Mouse (Mus musculus) gonadal fat pad, adult 2 months (tissue): ENCODE results near the gene Trim47. TPM values are rescaled to one million over a fixed set of nuclear protein-coding genes. Genes with fewer than 3 reads are reported as not detected.

Experiments
- DNase-seq: peaks from one replicate; pipeline ENCODE4 v3.0.0-alpha.2; 2012; ENCODE audit warnings: low read depth
- polyA plus RNA-seq: library from polyadenylated mRNA; depleted of rRNA; stranded (reverse); fragments of >200 nt; gene quantifications from 2 replicates; pipeline ENCODE4 v1.2.3, GENCODE M21; 2012; rRNA removed

The Trim47 gene
- polyA plus RNA-seq, 1 experiment = 35.0 TPM

DNA sequence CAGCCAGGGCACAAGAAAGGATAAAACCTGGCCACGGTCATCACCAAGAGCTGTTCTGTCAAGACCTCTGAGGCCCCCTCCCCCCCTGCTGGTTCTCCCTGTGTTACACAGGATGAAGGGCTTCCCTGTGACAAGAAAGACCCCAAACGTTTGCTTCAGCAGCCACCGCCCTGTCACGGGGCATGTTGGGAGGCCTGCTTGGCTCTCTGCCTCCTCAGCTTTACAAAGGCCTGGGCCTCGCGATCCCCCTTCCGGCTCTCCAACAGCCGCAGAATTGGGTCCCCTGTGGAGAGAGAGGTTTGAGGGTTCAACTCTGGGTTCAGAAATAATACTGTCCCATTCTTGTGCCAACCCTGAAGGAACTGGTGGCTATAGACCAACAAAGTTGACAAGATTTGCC, 64.5 kb downstream of the Trim47 start:
- DNase-seq = no peak

DNA sequence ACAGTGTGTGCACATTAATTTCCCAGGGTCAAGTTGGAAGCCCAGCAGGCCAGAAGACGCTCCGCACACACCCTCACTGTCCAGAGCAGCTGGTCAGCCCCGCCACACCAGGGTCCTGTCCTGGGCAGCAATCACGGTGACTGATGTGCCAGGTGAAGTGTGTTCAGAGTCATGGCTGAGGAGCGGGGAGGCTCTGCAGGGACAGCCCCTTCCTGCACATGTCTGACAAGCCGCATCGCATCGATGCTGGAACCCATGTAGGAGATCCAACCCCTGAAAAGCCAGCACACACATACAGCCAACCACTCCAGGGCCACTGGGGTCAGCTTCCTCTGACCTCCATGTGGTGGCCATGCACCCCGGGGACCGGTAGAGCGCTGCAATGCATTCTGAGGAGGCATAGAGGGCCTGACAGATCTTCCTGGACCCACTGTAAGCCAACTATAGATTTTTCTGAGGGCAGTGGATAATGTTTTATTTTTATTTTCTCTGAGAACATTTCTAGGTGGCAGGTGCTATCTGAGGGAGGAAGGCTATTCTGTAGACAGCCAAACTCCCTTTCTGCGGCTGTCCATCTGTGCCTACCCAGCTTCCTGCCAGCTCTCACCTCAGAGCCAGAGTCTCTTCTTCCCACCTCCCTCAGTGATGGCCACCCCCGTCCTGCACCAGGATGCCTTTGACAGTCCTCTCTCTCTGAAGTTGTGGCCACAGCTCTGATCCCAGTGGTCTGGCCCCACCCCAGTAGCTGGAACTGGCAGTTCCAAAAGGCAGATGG, 65.2 kb downstream of the Trim47 start:
- DNase-seq = no peak

DNA sequence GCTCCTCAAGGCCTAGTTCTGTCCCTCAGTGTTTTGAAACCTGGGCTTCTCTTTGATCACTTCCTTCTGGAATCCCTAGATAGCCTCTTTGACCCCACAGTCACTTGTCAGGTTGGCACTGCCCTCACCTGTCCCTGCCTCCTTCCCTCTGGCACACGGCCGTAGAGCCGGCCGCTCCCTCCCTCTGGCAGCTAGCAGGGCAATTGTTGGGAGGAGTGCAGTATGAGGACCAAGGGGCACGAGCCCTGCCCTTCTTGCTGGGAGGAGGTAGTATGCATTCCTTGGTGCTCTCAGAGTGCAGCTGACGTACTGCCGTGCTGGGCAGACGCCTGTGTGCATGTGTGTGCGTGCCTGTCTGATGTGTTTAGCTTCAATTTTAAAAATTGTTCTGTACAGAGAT, 66.4 kb downstream of the Trim47 start:
- DNase-seq = no peak

DNA sequence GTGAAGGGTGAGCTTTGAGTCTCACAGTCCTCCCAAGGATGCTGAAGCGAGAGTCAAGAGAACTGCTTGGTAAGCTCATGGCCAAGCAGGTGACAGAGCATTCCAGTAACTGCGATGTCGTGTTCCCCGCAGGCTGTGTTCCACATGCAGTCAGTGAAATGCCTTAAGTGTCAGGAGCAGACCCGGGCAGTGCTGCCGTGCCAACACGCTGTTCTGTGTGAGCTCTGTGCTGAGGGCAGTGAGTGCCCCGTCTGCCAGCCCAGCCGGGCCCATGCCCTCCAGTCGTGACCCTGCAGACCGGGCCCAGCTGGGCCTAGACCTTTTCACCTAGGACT, 67.4 kb downstream of the Trim47 start:
- no peak for DNase-seq

DNA sequence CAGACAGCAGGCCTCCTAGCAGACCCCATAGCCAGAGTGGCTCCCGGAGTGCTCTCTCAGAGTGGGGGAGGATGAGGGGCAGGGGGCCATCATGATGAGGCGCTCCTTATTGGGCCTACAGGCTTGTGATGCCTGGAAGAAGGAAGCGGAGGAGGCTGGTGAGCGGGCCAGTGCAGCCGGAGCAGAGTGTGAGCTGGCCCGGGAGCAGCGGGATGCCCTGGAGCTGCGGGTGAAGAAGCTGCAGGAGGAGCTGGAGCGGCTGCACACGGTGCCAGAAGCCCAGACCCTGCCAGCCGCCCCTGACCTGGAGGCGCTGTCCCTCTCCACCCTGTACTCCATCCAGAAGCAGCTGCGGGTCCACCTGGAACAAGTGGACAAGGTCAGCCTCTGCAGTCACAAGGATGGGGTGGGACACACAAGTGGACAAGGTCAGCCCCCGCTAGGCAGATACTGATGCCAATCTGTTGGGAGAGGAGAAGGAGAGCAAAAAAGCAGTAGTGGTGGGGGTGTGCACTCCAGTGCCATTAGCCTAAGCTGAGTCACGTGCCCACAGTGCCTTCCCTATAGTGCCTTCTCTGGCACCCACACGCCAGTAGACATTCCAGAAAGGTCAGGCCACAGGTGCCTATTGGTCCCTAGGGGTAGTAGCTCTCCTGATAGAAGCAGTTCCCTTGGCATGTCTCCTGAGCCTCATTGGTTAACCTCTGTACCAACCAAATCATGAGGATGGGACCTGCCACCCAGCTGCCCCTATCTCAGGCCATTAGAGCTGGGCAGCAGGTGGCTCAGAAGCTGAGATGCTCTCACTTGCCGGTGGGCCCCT, 67.9 kb downstream of the Trim47 start:
- DNase-seq = no peak

DNA sequence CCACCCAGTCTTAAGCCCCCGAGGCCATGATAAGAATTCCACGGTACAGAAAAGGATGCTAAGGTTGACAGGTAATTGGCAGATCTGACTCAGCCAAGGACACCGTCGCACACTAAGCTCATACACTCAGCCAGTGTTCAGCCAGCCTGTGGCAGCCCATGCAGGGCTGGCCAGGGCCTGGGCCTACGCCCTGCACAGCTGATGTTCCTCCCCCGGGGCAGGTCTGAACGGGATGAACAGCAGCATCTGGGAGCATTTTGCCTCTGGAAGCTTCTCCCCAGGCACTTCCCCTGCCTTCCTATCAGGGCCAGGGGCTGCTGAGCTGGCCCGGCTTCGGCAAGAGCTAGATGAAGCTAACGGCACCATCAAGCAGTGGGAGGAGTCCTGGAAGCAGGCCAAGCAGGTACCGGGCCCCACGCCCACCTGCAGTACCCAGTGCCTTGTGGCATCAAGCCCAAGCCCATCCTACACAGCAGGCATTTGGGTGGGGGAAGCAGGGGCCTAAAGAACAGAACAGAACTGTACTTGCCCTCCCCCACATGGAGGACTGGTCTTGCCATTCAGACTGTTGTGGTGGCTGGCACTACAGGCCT, 68.9 kb downstream of the Trim47 start:
- DNase-seq = no peak

DNA sequence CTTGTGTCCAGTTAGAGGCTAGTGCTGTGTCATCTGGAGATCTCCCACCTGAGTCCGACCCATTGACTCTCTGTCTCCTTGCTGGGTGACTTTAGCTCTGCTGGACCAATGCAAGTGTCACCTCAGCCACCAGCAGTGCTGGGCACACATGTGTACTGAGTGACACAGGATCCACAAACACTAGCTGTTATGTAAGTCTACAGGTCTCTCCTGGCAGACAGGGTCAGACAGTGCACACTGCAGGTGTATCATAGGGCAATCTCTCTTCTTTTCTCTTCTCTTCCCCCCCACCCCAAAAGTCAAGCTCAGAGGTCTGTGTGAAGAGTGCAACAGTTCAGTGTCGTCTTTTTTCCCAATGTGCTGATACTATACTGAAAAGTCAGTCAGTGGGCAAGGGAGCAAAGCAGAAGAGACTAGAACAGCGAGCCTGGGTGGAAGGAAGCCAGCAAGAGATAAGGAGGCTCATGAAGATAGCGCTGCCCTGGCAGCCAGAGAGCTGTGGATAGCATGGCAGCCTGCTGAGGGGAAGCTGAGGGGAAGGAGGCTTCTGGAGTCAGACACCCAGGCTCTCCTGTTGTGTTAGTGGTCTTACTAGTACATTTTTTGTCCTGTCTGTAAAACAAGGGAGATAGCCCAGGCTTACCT, 69.7 kb downstream of the Trim47 start:
- DNase-seq = no peak

DNA sequence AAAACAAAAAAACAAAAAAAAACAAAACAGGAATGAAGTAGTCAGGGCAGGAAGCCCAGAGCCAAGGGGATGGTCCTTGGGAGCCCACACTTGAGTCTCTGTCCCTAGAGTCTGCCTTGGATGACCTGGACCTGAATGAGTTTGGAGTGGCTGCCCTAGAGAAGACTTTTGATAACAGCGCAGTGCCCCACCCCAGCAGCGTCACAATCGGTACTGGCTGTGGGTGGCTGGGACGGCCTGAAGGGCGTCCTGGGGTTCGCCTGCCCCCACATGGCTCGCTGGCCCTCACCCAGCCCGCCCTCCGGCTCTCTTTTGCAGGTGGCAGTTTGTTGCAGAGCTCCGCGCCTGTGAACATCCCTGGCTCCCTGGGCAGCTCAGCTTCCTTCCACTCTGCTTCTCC, 71.1 kb downstream of the Trim47 start:
- DNase-seq = no peak

Other genes starting within 250 kb of the Trim47 start
- gene Smim5, start 227.2 kb downstream of the Trim47 start, polyA plus RNA-seq = 9.2 and 13.7 TPM in 2 replicates
- 0.86 and 1.5 TPM in 2 replicates for gene Smim6, start 215.2 kb downstream of the Trim47 start, polyA plus RNA-seq
- gene Sap30bp, start 193.9 kb downstream of the Trim47 start, polyA plus RNA-seq = 22.4 and 25.2 TPM in 2 replicates
- gene Recql5, start 193.7 kb downstream of the Trim47 start, polyA plus RNA-seq = 21.5 and 26.4 TPM in 2 replicates
- gene Itgb4, start 152.5 kb downstream of the Trim47 start, polyA plus RNA-seq = 9.3 and 11.0 TPM in 2 replicates
- gene Galk1, start 114.5 kb downstream of the Trim47 start, polyA plus RNA-seq = 46.9 and 47.3 TPM in 2 replicates
- gene H3f3b, start 99.2 kb downstream of the Trim47 start, polyA plus RNA-seq = 147 and 215 TPM in 2 replicates
- gene Unk, start 96.9 kb downstream of the Trim47 start, polyA plus RNA-seq = 30.2 and 35.0 TPM in 2 replicates
- 1.3 and 1.6 TPM in 2 replicates for gene Unc13d, start 49.2 kb downstream of the Trim47 start, polyA plus RNA-seq
- 180 and 211 TPM in 2 replicates for gene Wbp2, start 40.2 kb downstream of the Trim47 start, polyA plus RNA-seq
- 8.5 and 8.8 TPM in 2 replicates for gene Trim65, start 3.9 kb upstream of the Trim47 start, polyA plus RNA-seq
- gene Mrpl38, start 11.7 kb upstream of the Trim47 start, polyA plus RNA-seq = 34.4 and 49.0 TPM in 2 replicates
- 36.0 and 43.7 TPM in 2 replicates for gene Fbf1, start 41.0 kb upstream of the Trim47 start, polyA plus RNA-seq
- 49.9 and 51.0 TPM in 2 replicates for gene Ten1, start 71.6 kb upstream of the Trim47 start, polyA plus RNA-seq
- 174 and 195 TPM in 2 replicates for gene Acox1, start 71.8 kb upstream of the Trim47 start, polyA plus RNA-seq
- gene Evpl, start 110.9 kb upstream of the Trim47 start, polyA plus RNA-seq = 1.2 TPM in 2 replicates
- gene Srp68, start 147.0 kb upstream of the Trim47 start, polyA plus RNA-seq = 61.9 and 64.0 TPM in 2 replicates
- gene Galr2, start 153.7 kb upstream of the Trim47 start, polyA plus RNA-seq = 3.9 and 6.5 TPM in 2 replicates
- 41.6 and 44.1 TPM in 2 replicates for gene Exoc7, start 180.0 kb upstream of the Trim47 start, polyA plus RNA-seq
- 10.8 and 21.0 TPM in 2 replicates for gene Foxj1, start 208.2 kb upstream of the Trim47 start, polyA plus RNA-seq